Mouse (Mus musculus) intestine, embryonic 14.5 days (tissue): ENCODE results near the gene Foxb2. TPM values are rescaled to one million over a fixed set of nuclear protein-coding genes. Genes with fewer than 3 reads are reported as not detected.

Source experiments
- ATAC-seq: fragments of 200-750 bp; cut with Nextera tagmentation; replicated peaks from 2 replicates; pipeline ENCODE4 v1.8.0; 2017; ENCODE audit warnings: low read depth, moderate number of reproducible peaks, moderate TSS enrichment, moderate library complexity; ENCODE audit not compliant: low FRiP score, low TSS enrichment
- DNase-seq: peaks from one replicate; pipeline ENCODE4 v3.0.0-alpha.2; 2018; ENCODE audit warnings: low spot score
- H3K27ac ChIP-seq: fragments of 300-500 bp; sonication (generic); 2 replicates; pipeline ENCODE4 v1.5.1; 2014; ENCODE audit warnings: low read depth, mild to moderate bottlenecking, control low read depth
- H3K27me3 ChIP-seq: fragments of 300-500 bp; sonication (generic); replicated peaks from 2 replicates; pipeline ENCODE4 v1.6.1; 2014; ENCODE audit warnings: low read length, control low read depth; ENCODE audit not compliant: control insufficient read depth, insufficient read depth
- H3K36me3 ChIP-seq: fragments of 300-500 bp; sonication (generic); 2 replicates; pipeline ENCODE4 v1.6.1; 2014; ENCODE audit warnings: low read length, control low read depth; ENCODE audit not compliant: control insufficient read depth, insufficient read depth
- H3K4me1 ChIP-seq: fragments of 300-500 bp; sonication (generic); replicated peaks from 2 replicates; pipeline ENCODE4 v1.6.1; 2014; ENCODE audit warnings: low read length, control low read depth, mixed read lengths; ENCODE audit not compliant: control insufficient read depth, insufficient read depth
- H3K4me2 ChIP-seq: fragments of 300-500 bp; sonication (generic); 2 replicates; pipeline ENCODE4 v1.6.1; 2014; ENCODE audit warnings: low read length
- H3K4me3 ChIP-seq: fragments of 300-500 bp; sonication (generic); 2 replicates; pipeline ENCODE4 v1.5.1; 2014; ENCODE audit warnings: low read depth, low read length, control low read depth, mixed read lengths
- H3K9ac ChIP-seq: fragments of 300-500 bp; sonication (generic); 2 replicates; pipeline ENCODE4 v1.6.1; 2014; ENCODE audit warnings: mild to moderate bottlenecking, low read length
- H3K9me3 ChIP-seq: fragments of 300-500 bp; sonication (generic); 2 replicates; pipeline ENCODE4 v1.6.1; 2016; ENCODE audit warnings: low read length, control low read depth; ENCODE audit not compliant: control insufficient read depth
- WGBS: fragments of 180-500 bp; shearing (Covaris S2); extraction: QIAGEN DNeasy Blood & Tissue Kit; methylation state at CpG from one replicate; pipeline ENCODE4 v1.1.7; 2014; 5-methylcytosine and 5-hydroxymethylcytosine counted together
- polyA plus RNA-seq: library from polyadenylated mRNA; unstranded; fragments of >200 nt; fragmentation: Nextera tagmentation; extraction: Ambion mirVana; gene quantifications from 2 replicates; pipeline ENCODE4 v1.2.1, GENCODE M21; 2014

Foxb2 gene
- polyA plus RNA-seq, 1 experiment from 2014 or later, result not detected

- WGBS, result 41% methylated on average over 9 of the region's 9 CpGs
- ATAC-seq, result no peak
Measured at GRCm38 (mm10) chr19:16841516-16842249, 31.9 kb downstream of the Foxb2 start.

GRCm38 (mm10) chr19:16841001-16841400 is 32.6 kb downstream of the Foxb2 start:
- no peaks in the 10 kb centered on the region for H3K9me3 ChIP-seq
- H3K4me3 ChIP-seq, result no peak overlapping the region
- H3K27ac ChIP-seq, result no peak overlapping the region
- H3K9ac ChIP-seq, result no peak overlapping the region
- no peak overlapping the region for H3K4me2 ChIP-seq
- ATAC-seq, result no peak
- H3K36me3 ChIP-seq, result no peaks in the 10 kb centered on the region
- no peak for DNase-seq
- no peaks in the 10 kb centered on the region for H3K27me3 ChIP-seq
- H3K4me1 ChIP-seq, result no peaks in the 10 kb centered on the region
- WGBS, result 91% methylated on average over 8 of the region's 8 CpGs

More at GRCm38 (mm10) chr19:16841516-16842249, 31.9 kb downstream of the Foxb2 start:
- H3K9me3 ChIP-seq, result no peaks in the 10 kb centered on the region
- no peak overlapping the region for H3K27ac ChIP-seq
- DNase-seq, result no peak
- H3K9ac ChIP-seq, result no peak overlapping the region
- H3K36me3 ChIP-seq, result no peaks in the 10 kb centered on the region
- H3K4me2 ChIP-seq, result no peak overlapping the region
- H3K4me3 ChIP-seq, result no peak overlapping the region
- no peaks in the 10 kb centered on the region for H3K4me1 ChIP-seq
- H3K27me3 ChIP-seq, result no peaks in the 10 kb centered on the region

GRCm38 (mm10) chr19:16827657-16828056 is 45.9 kb downstream of the Foxb2 start:
- no peak overlapping the region for H3K4me2 ChIP-seq
- H3K27me3 ChIP-seq, result no peaks in the 10 kb centered on the region
- no peak overlapping the region for H3K4me3 ChIP-seq
- H3K9ac ChIP-seq, result no peak overlapping the region
- 77% methylated on average over 5 of the region's 5 CpGs for WGBS
- no peaks in the 10 kb centered on the region for H3K4me1 ChIP-seq
- H3K9me3 ChIP-seq, result no peaks in the 10 kb centered on the region
- no peaks in the 10 kb centered on the region for H3K36me3 ChIP-seq
- ATAC-seq (no peak), DNase-seq (no peak)
- H3K27ac ChIP-seq, result no peak overlapping the region

GRCm38 (mm10) chr19:16825228-16825627 is 48.4 kb downstream of the Foxb2 start:
- DNase-seq (no peak), ATAC-seq (no peak)
- 63% methylated on average over 5 of the region's 5 CpGs for WGBS
- Histone ChIP-seq H3K27me3 (no peaks in the 10 kb centered on the region), H3K4me3 (no peak overlapping the region), H3K36me3 (no peaks in the 10 kb centered on the region), H3K4me2 (no peak overlapping the region), H3K9ac (no peak overlapping the region), H3K9me3 (no peaks in the 10 kb centered on the region), H3K4me1 (no peaks in the 10 kb centered on the region), H3K27ac (no peak overlapping the region)

Other genes with a start within 250 kb of the Foxb2 start
- 16.3 and 18.0 TPM in 2 replicates for gene Vps13a, start 92.9 kb downstream of the Foxb2 start, polyA plus RNA-seq
- 2.2 and 3.1 TPM in 2 replicates for gene Prune2, start 82.3 kb upstream of the Foxb2 start, polyA plus RNA-seq